Mouse (Mus musculus): Measurements from ENCODE around the gene Bicra.

DNA sequence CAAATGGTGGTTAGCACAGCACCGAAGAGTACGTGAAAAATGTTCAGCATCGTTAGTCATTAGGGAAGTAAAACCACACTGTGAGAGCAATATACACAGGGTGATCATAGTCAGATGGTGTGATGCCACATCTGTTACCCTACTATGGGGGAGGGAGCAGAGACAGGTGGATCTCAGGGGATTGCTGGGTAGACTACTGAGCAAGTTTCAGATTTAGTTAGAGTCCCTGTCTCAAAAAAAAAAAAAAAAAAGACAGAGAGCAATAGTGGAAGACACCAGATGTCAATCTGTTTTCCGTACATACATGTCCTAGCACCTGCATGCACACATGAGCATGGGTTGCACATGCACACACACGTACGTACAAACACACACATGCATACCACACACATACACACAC is 7.9 kb upstream of the Bicra start:
- TF ChIP-seq CTCF (IDR thresholded peaks at IDR 0.05; ENCODE audit: low read depth): no peak
- no peak for TF ChIP-seq EP300 (optimal IDR thresholded peaks at IDR 0.05)
